Mouse (Mus musculus): ENCODE results near the gene Angpt4. TPM values are rescaled to one million over a fixed set of nuclear protein-coding genes. Genes with fewer than 3 reads are reported as not detected.

Angpt4 gene
- polyA plus RNA-seq, 1 experiment: 0.80 TPM

GRCm38 (mm10) chr2:151938780-151939200 lies 27.8 kb downstream of the Angpt4 start:
- 85% methylated on average over 11 of the region's 11 CpGs for WGBS
- no peak for TF ChIP-seq POLR2A (IDR thresholded peaks at IDR 0.05; ENCODE audit: control insufficient read depth, extremely low read depth, insufficient read depth, low read length, poor library complexity)
- no peak for TF ChIP-seq CTCF (IDR thresholded peaks at IDR 0.05; ENCODE audit: borderline replicate concordance, control insufficient read depth, extremely low read depth, insufficient read depth, low read length, poor library complexity)
- no peaks in the 10 kb centered on the region for H3K36me3 ChIP-seq (ENCODE audit: control insufficient read depth, insufficient read depth, low read length)

GRCm38 (mm10) chr2:151939651-151940420 lies 28.8 kb downstream of the Angpt4 start:
- Histone ChIP-seq H3K4me1 (replicated peaks; ENCODE audit: control insufficient read depth, insufficient read depth, low read length) (peaks cover 42% of the 10 kb centered on the region), H3K27me3 (ENCODE audit: control insufficient read depth, insufficient read depth, low read length) (no peaks in the 10 kb centered on the region), H3K27ac (ENCODE audit: control insufficient read depth, insufficient read depth, low read length) (peak overlapping the region; percentile 70), H3K36me3 (ENCODE audit: control insufficient read depth, insufficient read depth, low read length) (no peaks in the 10 kb centered on the region), H3K4me3 (ENCODE audit: control insufficient read depth, insufficient read depth, low read length) (no peak overlapping the region)
- 29% methylated on average over 5 of the region's 5 CpGs for WGBS
- DNase-seq: peak; percentile 41
- TF ChIP-seq CTCF (IDR thresholded peaks at IDR 0.05; ENCODE audit: borderline replicate concordance, control insufficient read depth, extremely low read depth, insufficient read depth, low read length, poor library complexity) (no peak), POLR2A (IDR thresholded peaks at IDR 0.05; ENCODE audit: control insufficient read depth, extremely low read depth, insufficient read depth, low read length, poor library complexity) (no peak)

More at GRCm38 (mm10) chr2:151938780-151939200, 27.8 kb downstream of the Angpt4 start:
- Histone ChIP-seq H3K27me3 (ENCODE audit: control insufficient read depth, insufficient read depth, low read length) (no peaks in the 10 kb centered on the region), H3K4me3 (ENCODE audit: control insufficient read depth, insufficient read depth, low read length) (no peak overlapping the region), H3K4me1 (replicated peaks; ENCODE audit: control insufficient read depth, insufficient read depth, low read length) (peaks cover 31% of the 10 kb centered on the region), H3K27ac (ENCODE audit: control insufficient read depth, insufficient read depth, low read length) (peak overlapping the region; percentile 10; the same call in 1 of the 2 replicates)
- no peak for DNase-seq

- Histone ChIP-seq H3K27ac (ENCODE audit: control insufficient read depth, insufficient read depth, low read length) (no peak overlapping the region), H3K36me3 (ENCODE audit: control insufficient read depth, insufficient read depth, low read length) (no peaks in the 10 kb centered on the region), H3K27me3 (ENCODE audit: control insufficient read depth, insufficient read depth, low read length) (no peaks in the 10 kb centered on the region), H3K4me3 (ENCODE audit: control insufficient read depth, insufficient read depth, low read length) (no peak overlapping the region), H3K4me1 (replicated peaks; ENCODE audit: control insufficient read depth, insufficient read depth, low read length) (peaks cover 44% of the 10 kb centered on the region)
- TF ChIP-seq POLR2A (IDR thresholded peaks at IDR 0.05; ENCODE audit: control insufficient read depth, extremely low read depth, insufficient read depth, low read length, poor library complexity): no peak
- TF ChIP-seq CTCF (IDR thresholded peaks at IDR 0.05; ENCODE audit: borderline replicate concordance, control insufficient read depth, extremely low read depth, insufficient read depth, low read length, poor library complexity): no peak
- peak; percentile 22 for DNase-seq
- 91% methylated on average over 2 of the region's 2 CpGs for WGBS
These were observed 30.3 kb downstream of the Angpt4 start for GRCm38 (mm10) chr2:151941269-151941668.

- peak; percentile 44 for DNase-seq
These were observed 33.1 kb downstream of the Angpt4 start for GRCm38 (mm10) chr2:151944106-151944505.

GRCm38 (mm10) chr2:151947617-151948016 lies 36.6 kb downstream of the Angpt4 start:
- Histone ChIP-seq H3K27ac (ENCODE audit: control insufficient read depth, insufficient read depth, low read length) (no peak overlapping the region), H3K4me3 (ENCODE audit: control insufficient read depth, insufficient read depth, low read length) (no peak overlapping the region), H3K27me3 (ENCODE audit: control insufficient read depth, insufficient read depth, low read length) (no peaks in the 10 kb centered on the region), H3K4me1 (replicated peaks; ENCODE audit: control insufficient read depth, insufficient read depth, low read length) (peaks cover 20% of the 10 kb centered on the region), H3K36me3 (ENCODE audit: control insufficient read depth, insufficient read depth, low read length) (no peaks in the 10 kb centered on the region)
- no peak for TF ChIP-seq POLR2A (IDR thresholded peaks at IDR 0.05; ENCODE audit: control insufficient read depth, extremely low read depth, insufficient read depth, low read length, poor library complexity)
- no peak for TF ChIP-seq CTCF (IDR thresholded peaks at IDR 0.05; ENCODE audit: borderline replicate concordance, control insufficient read depth, extremely low read depth, insufficient read depth, low read length, poor library complexity)
- DNase-seq: no peak
- 93% methylated on average over 2 of the region's 2 CpGs for WGBS

More at GRCm38 (mm10) chr2:151944106-151944505, 33.1 kb downstream of the Angpt4 start:
- TF ChIP-seq POLR2A (IDR thresholded peaks at IDR 0.05; ENCODE audit: control insufficient read depth, extremely low read depth, insufficient read depth, low read length, poor library complexity) (no peak), CTCF (IDR thresholded peaks at IDR 0.05; ENCODE audit: borderline replicate concordance, control insufficient read depth, extremely low read depth, insufficient read depth, low read length, poor library complexity) (no peak)
- peaks cover 29% of the 10 kb centered on the region for H3K4me1 ChIP-seq (replicated peaks; ENCODE audit: control insufficient read depth, insufficient read depth, low read length)
- H3K4me3 ChIP-seq (ENCODE audit: control insufficient read depth, insufficient read depth, low read length): no peak overlapping the region
- no peaks in the 10 kb centered on the region for H3K36me3 ChIP-seq (ENCODE audit: control insufficient read depth, insufficient read depth, low read length)
- H3K27ac ChIP-seq (ENCODE audit: control insufficient read depth, insufficient read depth, low read length): peak overlapping the region; percentile 82
- no peaks in the 10 kb centered on the region for H3K27me3 ChIP-seq (ENCODE audit: control insufficient read depth, insufficient read depth, low read length)
- 3% methylated on average over 2 of the region's 2 CpGs for WGBS

- TF ChIP-seq CTCF (IDR thresholded peaks at IDR 0.05; ENCODE audit: borderline replicate concordance, control insufficient read depth, extremely low read depth, insufficient read depth, low read length, poor library complexity) (no peak), POLR2A (IDR thresholded peaks at IDR 0.05; ENCODE audit: control insufficient read depth, extremely low read depth, insufficient read depth, low read length, poor library complexity) (no peak)
- 88% methylated on average over 7 of the region's 7 CpGs for WGBS
- Histone ChIP-seq H3K4me3 (ENCODE audit: control insufficient read depth, insufficient read depth, low read length) (no peak overlapping the region), H3K4me1 (replicated peaks; ENCODE audit: control insufficient read depth, insufficient read depth, low read length) (peaks cover 17% of the 10 kb centered on the region), H3K27ac (ENCODE audit: control insufficient read depth, insufficient read depth, low read length) (no peak overlapping the region), H3K36me3 (ENCODE audit: control insufficient read depth, insufficient read depth, low read length) (no peaks in the 10 kb centered on the region), H3K27me3 (ENCODE audit: control insufficient read depth, insufficient read depth, low read length) (no peaks in the 10 kb centered on the region)
- no peak for DNase-seq
These were observed 37.3 kb downstream of the Angpt4 start for GRCm38 (mm10) chr2:151948311-151948710.

Measured in thymus, adult 2 months (tissue).